Mouse (Mus musculus) layer of hippocampus, postnatal 36 days (tissue): ENCODE results near the gene Wdr77. TPM values are rescaled to one million over a fixed set of nuclear protein-coding genes. Genes with fewer than 3 reads are reported as not detected.
"Not testable (repeated sequence)": the region's sequence is repeated elsewhere in the genome, so short reads cannot be mapped to it uniquely, and the experiment has no call there.

ENCODE experiments used
- DNase-seq, 2 experiments: peaks; one replicate each; pipeline ENCODE4 v3.0.0; 2022
- total RNA-seq, 2 experiments: library from RNA; stranded (reverse); gene quantifications; 2 replicates each; pipeline ENCODE4 v1.2.3; 2021

Wdr77 gene
- 10 to 100 TPM; 50.8 to 50.9 TPM for total RNA-seq

DNA sequence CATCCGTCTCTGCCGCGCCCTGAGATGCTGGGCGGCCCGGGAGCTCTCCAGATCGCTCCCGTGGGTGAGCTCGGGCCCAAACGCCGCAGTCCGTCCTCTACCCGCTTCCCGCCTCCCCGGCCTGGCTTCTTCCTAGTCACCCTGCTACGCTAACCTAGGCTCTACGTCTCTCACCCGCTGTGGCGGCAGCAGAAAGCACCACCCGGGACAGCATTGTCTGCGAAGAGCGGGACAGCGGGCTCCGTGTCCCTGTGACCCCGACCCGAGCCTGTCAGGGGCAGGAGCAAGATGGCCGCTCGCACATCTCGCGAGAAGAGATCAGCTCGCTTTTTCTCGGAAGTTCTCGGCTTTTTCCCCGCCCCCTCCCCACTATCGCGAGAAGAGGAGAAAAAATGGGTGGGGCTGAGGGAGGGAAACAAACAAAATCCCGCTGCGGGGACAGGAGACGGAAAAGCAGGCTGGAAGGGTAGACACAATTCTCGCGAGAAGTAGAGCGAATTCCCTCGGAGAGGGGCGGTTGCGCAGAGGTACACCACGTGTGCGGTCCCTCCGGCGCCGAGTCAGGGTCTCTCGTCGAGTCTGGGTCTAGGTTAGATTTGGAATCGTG lies at the start of gene Wdr77:
Wdr77 (plus strand) TSS at position 396 of the 607 bp plus-strand sequence.
- DNase-seq, result peak; percentile 94 to 95

DNA sequence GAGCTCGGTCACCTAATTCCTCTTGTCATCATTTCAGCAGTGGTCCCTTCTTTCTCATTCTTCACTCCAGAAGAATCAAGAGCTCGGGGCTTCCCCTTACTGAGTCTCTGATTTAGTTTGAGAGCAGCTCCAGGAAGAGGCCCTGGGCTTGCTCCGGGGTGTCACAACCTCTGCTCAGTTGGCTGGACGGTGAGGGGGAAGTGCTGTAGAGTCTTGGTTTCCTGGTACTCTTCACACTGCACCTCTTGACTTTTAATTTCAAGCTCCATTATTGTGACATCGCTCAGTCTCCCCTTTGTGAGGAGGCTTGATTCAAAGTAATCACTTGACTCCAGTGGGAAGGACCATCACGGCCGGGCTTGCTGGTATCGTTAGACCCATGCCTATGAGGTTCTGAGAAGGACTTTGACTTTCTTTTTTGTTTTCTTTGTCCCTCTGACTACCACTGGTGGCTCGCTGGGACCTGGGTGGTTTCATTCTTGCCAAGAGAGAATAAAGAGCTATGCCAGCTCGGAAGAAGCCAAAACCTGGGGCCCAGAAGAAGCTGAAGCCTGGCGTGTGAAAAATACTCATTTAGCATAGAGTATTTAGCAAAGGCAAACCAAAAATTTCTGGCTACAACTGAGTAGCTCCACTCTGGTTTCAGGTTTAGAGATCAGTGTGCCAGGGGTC lies 48.5 kb upstream of the Wdr77 start:
- no peak for DNase-seq

DNA sequence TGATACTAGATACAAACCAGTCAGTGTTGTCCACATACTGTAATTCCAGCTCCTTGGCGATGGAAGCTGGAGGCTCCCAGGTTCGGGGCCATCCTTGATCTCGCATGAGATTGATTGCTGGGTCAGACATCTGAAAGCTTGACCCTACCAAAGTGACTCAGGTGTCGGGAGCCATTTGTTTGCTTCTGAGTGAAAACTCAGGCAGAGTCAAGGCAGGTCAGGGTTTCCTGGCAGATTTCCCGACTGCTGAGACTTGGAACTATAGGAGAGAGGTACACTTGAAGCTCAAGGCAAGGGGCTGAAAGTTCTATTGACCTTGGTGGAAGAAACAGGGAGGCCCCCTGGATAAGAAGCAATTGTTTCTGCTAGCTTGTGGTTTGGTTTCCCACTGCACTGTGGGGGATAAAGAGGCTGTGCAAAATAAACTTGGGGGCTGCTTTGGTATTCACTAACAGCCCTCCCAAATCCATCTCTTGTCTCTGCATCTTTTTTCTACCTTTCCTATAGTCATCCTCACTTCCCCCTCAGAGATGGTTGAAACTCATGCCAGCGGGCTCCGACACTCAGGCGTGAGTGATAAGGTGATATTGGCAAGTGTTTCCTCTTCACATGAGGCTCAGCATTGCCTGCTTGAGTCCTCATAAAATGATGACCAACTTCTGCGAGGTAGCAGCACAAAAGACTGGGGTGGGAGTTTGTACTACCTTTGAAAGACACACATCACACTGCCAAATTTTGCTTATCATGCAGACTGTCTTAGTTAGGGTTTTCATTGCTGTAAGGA lies 46.9 kb upstream of the Wdr77 start:
- no peak for DNase-seq

DNA sequence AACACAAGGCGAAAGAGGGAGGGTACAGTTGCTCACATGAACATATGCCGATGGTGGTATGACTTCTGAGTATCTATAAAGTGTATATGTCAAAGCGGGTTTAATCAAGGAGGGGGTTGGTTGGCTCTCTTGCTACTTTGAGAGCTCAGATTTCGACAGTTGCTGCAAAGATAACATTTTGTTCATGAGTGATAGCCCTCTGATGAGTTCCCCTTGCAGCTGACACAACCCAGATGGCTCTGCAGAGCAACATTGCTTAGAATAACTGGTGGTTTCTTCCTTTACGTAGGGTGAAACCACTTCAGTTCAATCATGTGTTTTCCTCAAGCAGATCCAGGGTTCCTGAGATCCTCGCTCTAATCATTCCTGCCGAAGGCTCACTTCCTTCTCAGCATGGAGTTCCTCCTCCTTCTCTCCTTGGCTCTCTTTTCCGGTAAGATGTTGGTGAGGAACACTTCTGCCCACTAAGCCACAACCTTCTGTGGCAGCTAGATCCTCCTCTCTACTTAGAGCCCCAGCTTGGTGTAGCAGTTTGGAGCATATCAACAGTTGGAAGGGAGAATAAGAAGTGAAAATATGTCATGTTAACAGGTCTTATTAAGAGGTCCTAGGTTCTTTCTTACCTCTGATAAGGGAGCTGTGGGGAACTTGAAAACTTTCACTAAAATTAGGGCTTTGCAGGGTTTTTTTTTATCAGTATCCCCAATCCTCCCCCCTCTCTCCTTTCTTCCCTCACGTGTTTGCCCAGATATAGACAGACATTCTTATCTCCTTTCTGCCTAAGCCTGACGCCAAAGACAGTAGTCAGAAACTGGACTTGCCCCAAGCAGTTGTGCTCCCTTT lies 45.1 kb upstream of the Wdr77 start:
- peak in 1 of 2 experiments; percentile 34 for DNase-seq

DNA sequence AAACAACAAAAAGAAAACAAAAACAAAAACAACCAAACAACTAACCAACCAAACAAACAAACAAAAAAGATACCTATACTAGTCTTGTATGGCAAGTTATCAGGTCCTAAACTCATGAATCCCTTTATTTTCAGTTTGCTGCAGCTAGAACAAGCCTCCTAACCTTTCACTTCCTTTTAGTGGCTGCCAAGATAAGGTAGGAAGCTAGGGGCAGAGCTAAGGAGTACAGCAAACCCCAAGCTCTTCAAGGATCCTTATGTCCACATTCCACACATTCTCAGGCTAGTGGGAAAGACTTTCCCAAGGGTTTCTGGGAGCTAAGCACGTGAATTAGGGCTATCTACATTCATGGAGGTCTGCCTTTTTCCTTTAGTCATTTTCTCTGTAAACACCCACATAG lies 43.9 kb upstream of the Wdr77 start:
- DNase-seq, result no peak

DNA sequence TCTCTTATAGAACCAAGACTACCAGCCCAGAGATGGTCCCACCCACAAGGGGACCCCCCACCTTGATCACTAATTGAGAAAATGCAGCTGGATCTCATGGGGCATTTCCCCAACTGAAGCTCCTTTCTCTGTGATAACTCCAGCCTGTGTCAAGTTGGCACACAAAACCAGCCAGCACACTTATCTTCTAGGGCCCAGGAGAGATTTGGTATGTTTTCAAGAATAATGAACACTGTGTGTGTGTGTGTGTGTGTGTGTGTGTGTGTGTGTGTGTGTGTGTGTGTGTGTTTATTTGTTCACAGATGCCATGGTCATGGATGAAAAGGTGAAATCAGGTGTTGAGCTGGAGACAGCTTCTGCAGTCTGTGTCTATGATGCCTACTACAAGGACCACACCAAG lies 42.7 kb upstream of the Wdr77 start:
- DNase-seq, result not testable (repeated sequence)

DNA sequence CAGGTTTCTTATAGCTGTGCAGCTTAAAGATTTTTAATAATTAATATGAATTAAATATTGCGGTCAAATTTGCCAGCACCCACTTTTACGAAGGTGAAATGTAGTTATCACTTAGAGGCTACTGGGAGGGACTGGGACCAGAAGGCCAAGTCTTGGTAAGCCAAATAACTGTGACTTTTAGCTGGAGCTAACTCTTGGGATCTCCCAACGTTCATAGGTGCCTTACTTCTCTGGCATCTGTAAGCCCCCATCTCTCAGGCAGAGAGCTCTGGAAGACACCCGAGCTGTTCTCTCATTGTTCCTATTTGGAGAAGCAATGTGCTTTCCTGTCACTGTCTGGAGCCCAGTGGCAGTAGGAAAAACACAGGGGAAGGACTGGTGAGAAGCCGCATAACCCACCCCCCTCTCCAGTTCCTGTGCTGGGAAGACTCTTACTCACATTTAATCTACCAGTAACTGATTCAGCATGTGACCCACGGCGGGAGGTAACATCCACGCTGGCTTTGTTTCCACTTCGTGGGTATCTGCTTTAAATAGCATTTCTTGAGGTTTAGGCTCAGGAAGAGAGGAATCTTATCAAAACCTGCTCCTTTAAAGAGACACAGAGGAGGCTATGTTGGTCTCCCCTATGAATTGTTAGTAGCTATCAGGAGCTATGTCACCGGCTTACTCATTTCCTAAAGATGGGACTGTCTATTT lies 41.4 kb upstream of the Wdr77 start:
- DNase-seq, result no peak

DNA sequence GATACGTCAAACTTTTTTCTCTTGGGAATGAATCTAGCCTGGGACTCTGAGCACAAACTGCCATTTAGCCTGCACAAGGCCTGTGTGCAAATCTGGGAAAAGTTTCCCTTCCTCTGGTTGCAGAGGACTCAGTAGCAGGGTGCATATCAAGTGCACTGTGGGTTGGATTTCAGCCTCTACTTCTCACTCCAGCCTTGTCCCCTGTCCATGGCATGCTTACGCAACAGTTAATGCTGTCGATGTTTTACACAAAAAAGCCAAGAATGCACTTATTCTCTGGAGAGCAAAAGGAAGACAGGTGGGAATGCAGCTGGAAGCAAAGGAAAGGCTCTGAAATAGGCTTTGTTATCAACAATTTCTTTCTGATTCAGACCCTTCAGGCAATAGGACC lies 40.8 kb upstream of the Wdr77 start:
- DNase-seq, result no peak

DNA sequence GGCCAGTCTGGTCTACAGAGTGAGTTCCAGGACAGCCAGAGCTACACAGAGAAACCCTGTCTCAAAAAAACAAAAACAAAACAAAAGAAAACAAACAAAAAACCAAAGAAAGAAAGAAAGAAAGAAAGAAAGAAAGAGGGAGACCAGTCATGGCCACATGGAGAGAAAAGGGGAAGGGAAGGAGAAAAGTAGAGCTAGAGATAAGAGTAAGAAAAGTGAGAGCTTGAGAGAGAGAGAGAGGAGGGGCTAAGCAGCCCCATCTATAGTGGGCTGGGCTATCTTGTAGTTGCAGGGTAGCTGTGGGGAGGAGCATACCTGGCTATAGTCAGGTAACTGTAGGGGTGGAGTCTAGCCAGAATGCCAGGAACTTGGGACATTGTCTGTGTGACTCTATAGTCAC lies 38.4 kb upstream of the Wdr77 start:
- DNase-seq, result not testable (repeated sequence)

DNA sequence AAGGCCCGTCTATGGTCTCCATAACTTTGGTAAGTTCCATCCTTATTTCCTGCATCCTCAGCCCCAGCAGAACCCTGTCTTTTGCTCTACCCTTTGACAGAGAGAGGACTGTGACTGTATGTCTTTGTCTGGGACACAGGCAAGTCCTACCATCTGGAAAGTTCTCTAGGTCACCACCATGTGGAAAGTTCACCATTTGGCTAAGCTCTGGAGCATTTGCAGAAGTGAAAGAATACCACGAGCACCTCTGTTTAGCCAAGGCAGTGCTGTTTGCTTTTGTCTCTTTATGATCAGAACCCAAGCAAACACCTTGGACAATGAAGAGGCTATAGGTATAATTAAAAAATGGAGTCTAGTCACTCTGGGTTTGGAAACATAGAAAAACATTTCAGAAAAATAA lies 37.2 kb upstream of the Wdr77 start:
- DNase-seq, result no peak

DNA sequence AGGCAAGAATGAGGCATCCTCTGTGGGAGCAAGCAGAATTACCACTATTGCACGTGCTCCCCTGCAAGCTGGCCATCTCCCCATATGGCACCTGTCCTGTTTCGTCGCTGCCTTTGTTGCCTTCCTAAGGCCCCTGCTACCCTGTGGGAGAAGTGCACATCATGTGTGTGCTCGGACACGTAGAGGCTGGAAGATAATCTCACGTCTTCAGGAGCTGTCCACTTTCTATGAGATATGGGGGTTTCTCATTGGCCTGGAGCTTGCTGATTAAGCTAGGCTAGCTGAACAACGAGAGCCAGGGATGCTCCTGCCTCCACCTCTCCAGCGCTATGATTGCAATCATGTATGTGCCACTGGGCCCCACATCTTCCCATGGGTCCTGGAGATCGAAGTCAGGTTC lies 34.6 kb upstream of the Wdr77 start:
- DNase-seq, result no peak

DNA sequence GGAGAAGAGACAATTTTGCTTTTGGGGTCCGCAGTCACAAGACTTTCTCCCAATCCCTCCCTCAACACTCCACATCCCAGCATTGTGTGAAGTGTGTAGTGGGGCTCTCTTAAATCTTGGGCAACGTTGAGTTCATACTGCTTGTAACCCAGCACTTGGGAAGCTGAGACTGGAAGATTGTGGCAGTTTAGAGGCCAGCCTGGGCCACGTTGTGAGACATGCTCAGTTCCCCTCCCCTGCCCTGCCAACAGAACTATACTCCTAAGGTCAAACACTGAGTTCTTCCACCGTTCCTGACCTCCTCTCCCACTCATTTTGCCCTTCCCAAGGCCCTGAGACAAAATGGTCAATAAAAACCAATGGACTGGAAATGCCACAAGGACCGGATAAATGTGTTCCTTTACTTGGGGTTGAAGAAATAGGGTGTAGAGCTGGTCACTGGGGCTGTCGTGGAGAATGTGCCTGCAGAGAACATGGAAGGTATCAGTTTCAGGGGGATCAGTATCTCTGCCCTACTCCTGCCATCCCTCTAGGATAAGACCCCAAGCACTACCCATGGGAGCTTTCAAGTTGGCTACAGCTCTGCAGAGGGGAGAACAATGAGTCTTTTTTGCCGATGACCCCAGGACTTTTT lies 31.5 kb upstream of the Wdr77 start:
- no peak for DNase-seq

DNA sequence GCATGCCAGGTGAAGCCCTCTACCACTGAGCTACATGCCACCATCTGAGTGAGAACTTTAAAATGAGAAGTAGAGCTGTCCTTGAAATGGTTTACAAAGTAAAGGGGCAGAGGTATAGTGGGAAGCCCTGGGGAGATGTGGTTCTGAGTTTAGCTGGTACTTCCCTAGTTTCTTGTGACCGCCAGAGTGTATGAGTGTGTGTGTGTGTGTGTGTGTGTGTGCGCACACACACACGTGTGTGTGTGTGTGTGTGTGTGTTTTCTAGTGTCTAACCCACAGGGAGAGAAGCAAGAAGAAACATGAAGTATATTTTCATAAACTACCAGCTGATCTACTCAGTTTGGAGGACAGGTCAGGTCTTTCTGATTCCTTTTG lies 31.0 kb upstream of the Wdr77 start:
- DNase-seq, result no peak

DNA sequence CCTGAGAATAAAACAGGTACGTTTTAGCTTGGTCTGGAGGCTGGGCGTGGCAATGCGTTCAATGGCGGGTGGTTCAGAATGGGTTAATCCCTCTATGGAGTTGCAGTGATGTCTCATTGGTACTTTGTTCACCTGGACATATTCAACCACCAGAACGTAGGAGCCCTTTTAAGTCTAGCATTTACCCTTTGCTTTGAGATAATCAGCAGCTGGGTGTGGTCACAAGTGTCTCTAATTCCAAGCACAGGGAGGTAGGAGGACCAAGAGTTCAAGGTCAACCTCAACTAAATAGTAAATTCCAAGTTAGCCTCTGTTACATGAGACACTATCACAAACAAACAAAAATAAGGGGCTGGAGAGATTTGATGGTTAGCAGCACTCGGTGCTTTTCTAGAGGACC lies 30.4 kb upstream of the Wdr77 start:
- no peak for DNase-seq

DNA sequence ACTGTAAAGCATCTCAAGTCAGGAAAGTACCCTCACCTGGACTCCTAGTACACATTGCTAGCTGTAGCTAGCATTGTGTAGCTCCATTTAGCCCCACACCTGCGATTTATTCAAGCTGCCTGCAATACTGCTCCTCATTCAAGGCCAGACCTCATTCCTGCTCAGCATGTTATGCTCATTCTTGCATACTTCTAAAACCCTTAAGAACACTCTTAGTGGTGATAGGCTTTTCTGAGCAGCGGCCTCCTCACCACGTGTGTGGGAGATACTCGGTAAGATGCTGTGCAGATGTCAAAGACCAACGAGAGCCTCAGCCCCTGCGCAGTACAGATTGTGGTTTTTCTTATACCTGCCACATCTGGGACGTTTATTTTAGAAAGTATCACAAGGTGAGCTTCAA lies 29.3 kb upstream of the Wdr77 start:
- DNase-seq, result no peak

DNA sequence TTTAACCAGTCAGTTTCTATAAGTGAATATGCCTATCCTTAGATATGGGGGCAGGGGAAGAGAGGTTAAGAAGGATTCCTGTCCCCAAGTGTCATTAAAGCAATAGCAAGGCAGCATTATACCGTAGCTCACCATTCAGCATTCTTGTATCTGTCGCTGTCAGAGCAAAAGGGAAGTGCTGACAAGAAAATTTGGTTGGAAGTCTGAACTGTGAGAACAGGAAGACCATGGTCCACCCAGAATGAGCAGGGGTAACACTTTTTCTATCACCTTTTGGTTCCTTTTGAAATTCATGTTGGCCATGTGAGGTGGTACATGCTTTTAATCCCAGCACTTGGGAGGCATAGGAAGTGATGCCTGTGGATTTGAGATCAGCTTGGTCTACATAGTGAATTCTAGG lies 28.1 kb upstream of the Wdr77 start:
- no peak for DNase-seq

DNA sequence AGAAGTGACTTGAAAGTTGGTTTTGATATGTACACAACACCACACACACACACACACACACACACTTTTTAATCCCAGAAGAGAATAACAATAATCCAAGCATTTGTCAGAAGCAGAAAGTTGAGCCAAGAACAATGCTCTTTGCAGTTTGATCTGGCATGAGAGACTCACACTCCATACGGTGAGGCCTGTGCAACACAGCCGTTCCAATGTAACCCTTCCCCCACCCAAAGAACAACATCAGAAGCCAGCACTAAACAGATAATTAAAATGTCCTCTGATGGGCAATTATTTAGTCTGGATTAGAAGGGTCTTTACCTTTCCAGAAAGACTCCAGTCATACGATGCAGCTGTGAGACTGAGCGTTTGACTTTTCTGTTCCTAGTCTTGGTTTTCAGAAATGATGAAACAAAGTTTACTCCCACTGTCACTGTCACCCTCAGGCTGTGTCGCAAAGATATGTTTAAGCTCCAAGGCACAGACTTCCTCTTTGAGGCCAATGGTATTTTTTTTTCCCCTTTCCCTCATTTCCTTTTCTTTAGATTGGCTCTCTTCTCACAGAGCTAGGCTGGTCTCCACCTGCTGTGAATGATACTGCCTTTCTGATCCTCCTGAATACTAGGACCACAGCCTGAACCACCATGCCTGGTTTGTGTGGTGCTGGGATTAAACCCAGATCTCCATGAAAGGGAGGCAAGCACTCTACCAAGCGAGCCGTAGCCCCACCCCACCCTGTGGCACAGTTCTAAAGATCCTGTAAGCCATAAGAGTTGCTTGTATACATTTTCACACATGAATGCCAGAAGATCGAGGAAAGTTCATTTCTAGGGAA lies 26.7 kb upstream of the Wdr77 start, which contains the start of gene I830077J02Rik:
I830077J02Rik (minus strand) TSS at position 425 of the 832 bp plus-strand sequence.
- no peak for DNase-seq

DNA sequence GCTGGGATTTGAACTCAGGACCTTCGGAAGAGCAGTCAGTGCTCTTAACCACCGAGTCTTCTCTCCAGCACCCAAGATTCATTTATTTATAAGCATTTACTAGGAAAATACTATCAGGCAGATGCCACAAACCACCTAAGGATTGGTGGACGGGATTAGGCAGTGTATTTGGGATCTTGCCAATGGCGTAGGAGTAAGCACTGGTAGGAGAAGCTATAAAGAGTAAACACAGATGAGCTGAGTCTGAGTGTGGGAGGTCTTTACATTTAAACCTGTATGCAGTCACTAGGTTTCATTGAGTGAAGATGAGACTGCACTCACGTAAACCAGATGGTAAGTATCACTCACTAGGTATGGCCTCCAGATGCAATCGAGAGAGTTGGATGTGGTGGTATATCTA lies 25.2 kb upstream of the Wdr77 start:
- no peak for DNase-seq

DNA sequence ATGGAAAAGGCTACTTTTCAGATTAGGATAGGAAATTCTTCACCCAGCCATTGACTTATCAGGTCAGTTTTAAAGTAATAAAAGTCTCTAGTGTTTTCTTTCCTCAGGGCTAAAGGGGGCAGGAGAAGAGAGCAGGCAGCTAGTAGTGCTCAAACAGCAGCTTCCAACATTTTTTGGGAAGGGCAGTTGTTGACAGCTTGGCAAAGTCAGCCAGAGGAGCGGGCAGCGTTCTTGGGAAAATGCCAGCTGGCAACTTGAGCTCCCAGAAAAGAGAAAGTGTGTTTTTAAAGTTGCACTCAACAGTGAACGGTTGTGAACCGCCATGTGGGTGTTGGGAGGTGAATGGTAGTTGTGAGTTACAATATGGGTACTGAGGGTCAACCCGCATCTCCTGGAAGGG lies 24.1 kb upstream of the Wdr77 start:
- DNase-seq, result no peak

DNA sequence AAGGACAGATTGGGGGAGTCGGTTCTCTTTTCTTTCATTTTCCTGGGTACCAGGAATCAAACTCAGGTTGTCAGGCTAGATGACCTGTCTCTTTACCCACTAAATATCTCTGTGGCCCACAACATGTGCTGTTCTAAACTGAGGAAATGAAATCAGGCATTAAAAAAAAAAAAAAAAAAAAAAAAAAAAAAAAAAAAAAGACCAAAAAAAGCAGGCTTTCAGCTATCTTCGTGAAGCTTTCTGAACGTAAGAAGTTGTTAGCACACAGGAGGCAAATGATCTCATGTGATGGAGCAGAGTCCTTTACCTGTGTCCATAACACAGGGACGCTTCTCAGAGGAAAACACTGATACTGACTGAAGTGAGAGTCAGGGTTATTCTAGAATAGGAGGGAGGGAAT lies 23.1 kb upstream of the Wdr77 start:
- no peak for DNase-seq

DNA sequence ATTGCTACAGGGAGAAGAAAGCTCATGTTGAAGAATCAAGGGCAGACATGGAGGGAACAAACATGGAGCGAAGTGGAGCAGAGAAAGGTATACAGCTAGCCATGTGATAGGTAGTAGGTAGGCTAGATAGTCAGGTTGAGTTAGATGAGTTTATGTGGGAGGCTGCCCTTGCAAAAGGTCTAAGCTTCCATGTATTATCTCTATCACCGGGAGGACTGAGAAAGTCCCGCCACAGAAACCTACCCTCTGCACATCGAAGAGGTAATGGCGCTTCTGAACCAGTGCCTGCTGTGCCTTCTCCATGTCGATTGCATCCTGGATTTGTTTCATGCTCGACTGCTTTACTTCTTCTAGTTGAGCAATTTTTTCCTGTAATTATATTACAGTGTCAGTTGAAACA lies 7.8 kb upstream of the Wdr77 start:
- DNase-seq, result no peak
